Mouse (Mus musculus) cerebellum, adult 8-10 months (tissue): ENCODE data around the gene Sf1.
A peak's percentile ranks its signal among the peaks of the same experiment; 100 is the strongest.

ENCODE experiments used
- DNase-seq: peaks from one replicate; pipeline ENCODE4 v3.0.0; 2022

Sf1 gene

DNA sequence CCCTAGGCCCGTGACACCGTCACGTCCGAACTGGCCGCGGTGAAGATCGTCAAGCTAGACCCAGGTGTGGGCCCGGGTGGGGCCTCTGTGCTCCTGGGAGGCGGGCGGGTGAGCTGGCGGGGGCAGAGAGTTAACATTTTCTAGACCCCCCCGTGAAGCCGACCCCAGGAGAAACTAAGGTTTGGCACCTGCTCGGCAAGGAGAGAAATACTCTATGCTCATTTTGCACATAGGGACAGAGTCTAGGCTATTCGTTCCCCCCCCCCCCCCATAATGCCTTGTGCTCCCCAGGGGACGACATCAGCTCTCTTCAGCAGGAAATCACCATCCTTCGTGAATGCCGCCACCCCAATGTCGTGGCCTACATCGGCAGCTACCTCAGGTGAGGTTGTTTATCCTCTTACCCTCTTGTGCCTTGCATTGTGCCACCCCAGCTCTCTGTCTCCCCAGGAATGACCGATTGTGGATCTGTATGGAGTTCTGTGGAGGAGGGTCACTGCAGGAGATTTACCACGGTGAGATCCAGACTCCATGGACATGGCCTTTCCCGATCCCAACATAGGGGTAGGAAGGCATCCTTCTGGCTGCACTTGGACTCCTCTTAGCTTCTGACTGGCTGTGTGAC lies 21.9 kb upstream of the Sf1 start:
- no peak for DNase-seq

DNA sequence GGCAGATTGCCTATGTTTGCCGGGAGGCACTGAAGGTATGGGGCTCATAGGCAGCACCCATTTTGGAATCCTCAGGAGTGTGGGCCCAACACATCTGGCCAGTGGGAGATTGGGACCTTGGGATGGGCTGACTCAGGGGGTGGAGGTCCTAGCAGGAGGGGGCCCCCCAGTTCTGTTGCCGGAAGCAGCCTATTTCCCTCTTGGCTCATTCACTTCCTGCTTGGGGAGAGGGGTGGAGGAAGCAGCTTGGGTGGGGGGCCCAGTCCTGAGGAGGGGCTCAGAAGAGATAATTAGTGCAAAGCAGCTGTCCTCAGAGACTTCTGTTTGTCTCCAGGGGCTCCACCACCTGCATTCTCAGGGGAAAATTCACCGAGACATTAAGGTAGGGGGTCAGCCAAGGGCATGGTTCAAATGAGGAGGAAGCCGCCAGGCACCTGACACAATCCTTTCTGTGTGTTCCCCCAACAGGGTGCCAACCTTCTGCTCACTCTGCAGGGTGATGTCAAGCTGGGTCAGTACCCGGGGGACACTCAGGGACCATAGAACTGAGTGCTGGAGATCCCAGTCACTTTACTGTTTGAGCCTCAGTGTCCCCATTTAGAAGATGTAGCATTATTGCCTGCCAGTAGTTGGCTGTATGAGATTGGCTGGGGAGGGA lies 21.1 kb upstream of the Sf1 start:
- no peak for DNase-seq

DNA sequence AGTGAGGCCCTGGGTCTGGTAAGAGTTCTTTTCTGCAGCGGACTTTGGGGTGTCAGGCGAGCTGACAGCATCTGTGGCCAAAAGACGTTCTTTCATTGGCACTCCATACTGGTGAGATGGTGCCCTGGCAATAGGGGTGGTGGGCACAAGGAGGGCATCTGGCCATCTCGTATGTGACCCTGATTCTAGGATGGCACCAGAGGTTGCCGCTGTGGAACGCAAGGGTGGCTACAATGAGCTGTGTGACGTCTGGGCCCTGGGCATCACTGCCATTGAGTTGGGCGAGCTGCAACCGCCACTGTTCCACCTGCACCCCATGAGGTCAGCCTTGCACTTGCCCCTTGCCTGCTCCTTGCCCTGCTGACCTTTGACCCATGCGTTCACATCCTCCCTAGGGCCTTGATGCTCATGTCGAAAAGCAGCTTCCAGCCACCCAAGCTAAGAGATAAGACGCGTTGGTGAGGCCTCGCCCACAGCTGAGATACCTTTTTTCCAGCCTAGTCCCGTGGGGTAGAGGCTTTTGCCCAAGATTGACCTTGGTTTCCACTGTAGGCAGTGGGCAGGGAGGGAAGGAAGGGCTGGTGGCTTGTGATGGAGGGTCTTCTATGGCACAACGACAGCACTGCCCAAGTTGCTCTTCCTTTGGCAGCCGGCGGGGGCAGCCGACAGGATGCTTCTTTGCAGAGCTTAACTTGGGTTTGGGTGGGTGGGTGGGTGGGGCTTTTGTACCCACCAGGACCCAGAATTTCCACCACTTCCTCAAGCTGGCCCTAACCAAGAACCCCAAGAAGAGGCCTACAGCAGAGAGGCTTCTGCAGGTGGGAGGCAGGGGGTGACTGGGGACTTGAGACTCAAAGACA lies 20.2 kb upstream of the Sf1 start:
- DNase-seq: peak; percentile 37

GRCm38 (mm10) chr19:6343996-6344395 lies 19.5 kb upstream of the Sf1 start:
- peak; percentile 53 for DNase-seq

GRCm38 (mm10) chr19:6346023-6346422 lies 17.5 kb upstream of the Sf1 start:
- DNase-seq: no peak

- DNase-seq: no peak
These were observed 16.8 kb upstream of the Sf1 start for GRCm38 (mm10) chr19:6346661-6347060.

GRCm38 (mm10) chr19:6347615-6348014 lies 15.9 kb upstream of the Sf1 start:
- no peak for DNase-seq

GRCm38 (mm10) chr19:6348717-6349116 lies 14.8 kb upstream of the Sf1 start:
- DNase-seq: no peak

DNA sequence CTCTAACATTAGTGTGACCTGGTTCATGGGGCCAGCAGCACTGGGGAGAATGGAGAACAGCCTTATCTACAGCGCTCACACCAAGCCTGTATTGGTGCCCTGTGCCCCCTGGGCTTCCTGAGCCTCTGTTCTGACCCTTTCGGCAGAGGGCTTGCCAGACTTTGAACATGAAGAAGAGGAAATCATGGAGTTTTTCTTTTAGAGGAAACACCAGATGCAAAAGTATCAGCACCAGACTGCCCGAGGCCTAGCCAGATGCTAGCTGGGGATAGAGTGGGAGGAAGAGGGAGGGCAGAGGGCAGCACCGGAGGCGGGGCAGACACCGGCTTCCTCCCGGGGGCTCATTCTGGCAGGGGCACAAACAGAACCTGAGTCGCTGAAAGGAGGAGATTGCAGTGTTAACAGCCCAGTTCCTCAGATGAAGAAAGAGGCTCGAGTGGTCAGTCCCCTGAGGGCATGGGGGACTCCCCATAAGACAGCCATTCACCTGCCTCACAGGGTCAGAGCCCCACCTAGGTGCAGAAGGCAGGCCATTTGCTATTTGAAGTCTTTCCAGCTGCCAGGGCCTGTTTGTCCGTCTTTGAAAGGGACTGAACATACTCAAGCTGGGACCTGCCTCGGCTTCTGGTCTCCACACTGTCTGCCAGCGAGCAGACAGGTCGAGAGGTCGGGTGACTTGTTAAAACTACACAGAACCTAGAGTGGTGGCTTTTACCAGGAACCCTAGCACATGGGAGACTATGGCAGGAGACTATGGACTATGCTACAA lies 14.1 kb upstream of the Sf1 start:
- DNase-seq: no peak

- no peak for DNase-seq
These were observed 11.9 kb upstream of the Sf1 start for GRCm38 (mm10) chr19:6351431-6352106.

GRCm38 (mm10) chr19:6352107-6352505 lies 11.4 kb upstream of the Sf1 start:
- no peak for DNase-seq

GRCm38 (mm10) chr19:6354030-6354429 lies 9.5 kb upstream of the Sf1 start:
- DNase-seq: no peak

GRCm38 (mm10) chr19:6361291-6361690 lies 2.2 kb upstream of the Sf1 start:
- DNase-seq: no peak

- no peak for DNase-seq
These were observed 439 bp upstream of the Sf1 start for GRCm38 (mm10) chr19:6363091-6363410.

- peak; percentile 94 for DNase-seq
These were observed 831 bp downstream of the Sf1 start for GRCm38 (mm10) chr19:6364317-6364725.

DNA sequence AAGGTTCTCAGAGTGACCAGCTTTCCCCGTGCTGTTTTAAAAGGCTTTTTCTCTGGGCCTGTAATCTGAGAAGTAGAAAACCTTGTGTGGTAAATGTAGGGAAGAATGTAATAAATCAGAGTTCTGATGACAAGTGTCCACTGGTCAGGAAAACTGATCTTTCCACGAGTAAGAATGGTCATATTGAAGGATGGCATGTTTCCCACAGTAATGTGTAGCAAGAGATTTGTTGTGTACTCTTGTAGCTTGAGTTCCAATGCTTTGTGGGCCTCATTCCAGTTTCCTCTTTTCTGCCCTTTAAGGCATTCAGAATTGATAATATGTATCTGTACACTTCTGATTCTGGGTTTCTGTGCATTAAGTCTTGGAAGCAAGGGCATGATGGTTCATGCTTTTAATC lies 1.4 kb downstream of the Sf1 start:
- no peak for DNase-seq

DNA sequence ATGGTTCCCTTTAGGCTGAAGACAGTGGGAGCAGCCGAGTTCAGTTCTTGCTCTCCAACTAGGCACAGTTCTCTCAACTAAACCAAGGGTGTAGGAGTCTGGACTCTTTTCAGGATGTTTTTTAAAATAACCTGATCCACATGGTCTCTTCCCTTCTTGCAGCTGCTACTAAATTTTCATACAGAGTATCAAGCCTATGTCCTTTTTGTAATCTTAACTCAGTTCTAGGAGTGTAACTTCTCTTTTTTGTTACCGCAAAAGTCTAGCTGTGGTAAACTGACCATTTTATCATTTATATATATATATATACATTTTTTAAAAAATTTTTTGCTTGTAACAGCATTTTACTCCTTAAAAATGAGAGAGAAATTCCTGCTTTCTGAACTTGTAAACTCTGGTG lies 6.7 kb downstream of the Sf1 start:
- no peak for DNase-seq

GRCm38 (mm10) chr19:6372433-6372832 lies 8.9 kb downstream of the Sf1 start:
- no peak for DNase-seq

GRCm38 (mm10) chr19:6373539-6374400 lies 10.3 kb downstream of the Sf1 start:
- DNase-seq: peak; percentile 83

DNA sequence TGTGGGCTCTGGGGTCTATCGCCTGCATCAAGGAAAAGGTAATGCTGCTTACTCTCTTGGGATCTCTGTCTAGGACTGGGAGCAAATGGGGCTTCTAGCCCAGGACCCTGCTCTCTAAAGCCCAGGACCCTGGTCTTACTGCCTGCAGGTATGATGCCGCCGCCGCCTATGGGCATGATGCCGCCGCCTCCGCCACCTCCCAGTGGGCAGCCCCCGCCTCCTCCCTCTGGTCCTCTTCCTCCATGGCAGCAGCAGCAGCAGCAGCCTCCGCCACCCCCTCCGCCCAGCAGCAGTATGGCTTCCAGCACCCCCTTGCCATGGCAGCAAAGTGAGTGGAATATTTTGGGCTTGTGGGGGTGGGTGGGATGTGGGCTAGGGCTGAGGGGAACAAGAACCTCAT lies 11.1 kb downstream of the Sf1 start:
- DNase-seq: no peak

GRCm38 (mm10) chr19:6375423-6376254 lies 12.1 kb downstream of the Sf1 start:
- no peak for DNase-seq
